Mouse (Mus musculus) right cerebral cortex, adult 2 months (tissue): ENCODE data around the gene Gda.
A peak's percentile ranks its signal among the peaks of the same experiment; 100 is the strongest.

ENCODE experiments used
- DNase-seq, 2 experiments: peaks; one replicate each; pipeline ENCODE4 v3.0.0; 2021 to 2022; ENCODE audit warnings: low spot score in 2 of 2

Gda gene

DNA sequence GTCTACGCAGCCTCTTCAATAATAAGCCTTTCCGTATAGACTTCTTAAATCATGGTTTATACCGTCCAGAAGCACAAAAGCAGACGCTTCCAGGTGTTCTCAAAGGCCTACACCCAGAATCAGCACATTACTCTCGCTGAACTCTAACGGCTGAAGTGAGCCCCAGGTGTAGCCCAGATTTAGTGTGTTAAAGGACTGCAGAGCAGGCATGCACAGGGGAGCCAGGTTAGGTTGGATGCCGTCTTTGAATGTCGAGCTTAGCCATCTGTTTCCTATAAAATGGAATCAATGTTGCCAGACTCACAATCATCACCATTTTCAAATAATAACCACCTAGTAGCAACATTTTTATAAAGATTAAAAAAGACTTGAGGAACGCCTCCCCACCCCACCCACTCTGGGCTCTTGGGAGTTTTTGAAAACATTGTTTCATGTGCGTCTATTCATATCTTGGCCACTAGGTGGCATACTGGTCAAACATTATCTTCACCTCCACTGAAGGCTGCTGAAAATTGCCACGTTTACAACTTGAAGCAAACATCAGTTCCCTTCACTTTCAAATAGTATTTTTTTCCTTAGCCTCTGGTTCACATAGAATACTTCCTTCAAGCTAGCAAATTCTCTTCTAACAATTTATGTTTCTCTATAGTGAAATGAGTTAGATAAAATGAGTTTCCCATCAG, 100.0 kb downstream of the Gda start:
- peak; percentile 40 to 64 for DNase-seq

DNA sequence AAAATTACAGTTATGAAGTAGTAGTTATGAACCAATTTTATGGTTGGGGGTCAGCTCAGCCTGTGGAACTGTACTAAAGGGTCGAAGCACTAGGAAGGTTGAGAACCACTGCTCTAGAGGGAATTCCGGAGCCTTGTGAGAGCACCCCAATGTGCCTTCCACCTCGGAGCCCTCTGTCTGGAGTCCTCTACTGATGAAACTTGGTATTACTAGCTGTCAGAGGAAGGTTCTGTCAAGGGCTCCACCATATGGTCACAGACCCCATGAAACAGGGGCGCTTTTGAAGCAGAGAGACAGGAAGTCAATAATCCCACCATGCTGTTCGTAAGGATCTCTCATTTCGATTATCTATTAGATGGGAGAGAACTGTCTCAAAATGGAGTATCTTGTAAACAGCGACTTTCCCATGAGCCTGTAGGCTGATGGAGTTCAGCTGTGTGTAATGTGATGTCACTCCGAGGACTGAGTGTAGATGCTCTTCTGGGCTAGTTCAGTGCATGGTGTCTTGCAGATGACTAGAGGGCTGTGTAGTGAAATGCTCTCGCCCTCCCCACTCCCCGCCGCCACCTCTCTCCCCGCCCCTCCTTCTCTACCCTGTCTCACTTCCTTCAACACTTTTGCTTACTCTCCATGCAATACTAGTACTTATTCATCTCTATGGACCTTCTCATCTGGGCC, 100.7 kb downstream of the Gda start:
- DNase-seq: no peak

DNA sequence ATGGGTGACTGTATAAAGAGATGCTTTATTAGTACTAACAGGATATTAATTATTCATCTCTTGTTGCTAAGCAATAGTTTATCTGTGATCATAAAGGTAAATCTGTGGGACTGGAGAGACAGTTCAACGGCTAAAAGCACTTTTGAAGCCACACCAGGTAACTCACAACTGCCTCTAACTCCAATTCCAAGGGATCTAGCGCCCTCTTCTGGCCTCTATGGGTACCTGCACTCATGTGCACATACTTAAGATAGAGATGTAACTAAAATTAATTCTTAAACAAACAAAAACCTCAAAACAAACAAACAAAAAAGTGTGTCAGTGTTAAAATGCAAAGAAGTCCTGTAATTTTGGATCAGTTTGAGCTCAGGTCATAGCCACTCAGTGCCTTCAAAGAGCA, 101.9 kb downstream of the Gda start:
- DNase-seq: no peak

DNA sequence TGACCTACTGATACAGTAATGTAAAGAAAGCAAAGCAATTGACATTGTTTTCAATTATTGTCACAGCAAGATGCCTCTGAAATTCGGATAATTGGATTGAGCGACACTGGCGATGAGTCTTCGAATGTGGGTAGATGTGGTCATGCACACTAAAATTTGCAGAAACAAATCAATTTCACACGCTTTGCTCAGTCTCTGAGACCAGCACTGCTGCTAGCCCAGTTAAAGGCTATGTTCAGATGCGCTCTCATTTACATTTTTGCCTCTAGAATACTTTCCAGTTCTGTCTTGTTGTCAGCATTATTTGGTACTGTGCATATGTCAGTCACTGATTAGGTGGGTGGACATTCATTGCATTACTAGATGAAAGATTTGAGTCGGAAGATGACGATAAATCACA, 102.5 kb downstream of the Gda start:
- no peak for DNase-seq

DNA sequence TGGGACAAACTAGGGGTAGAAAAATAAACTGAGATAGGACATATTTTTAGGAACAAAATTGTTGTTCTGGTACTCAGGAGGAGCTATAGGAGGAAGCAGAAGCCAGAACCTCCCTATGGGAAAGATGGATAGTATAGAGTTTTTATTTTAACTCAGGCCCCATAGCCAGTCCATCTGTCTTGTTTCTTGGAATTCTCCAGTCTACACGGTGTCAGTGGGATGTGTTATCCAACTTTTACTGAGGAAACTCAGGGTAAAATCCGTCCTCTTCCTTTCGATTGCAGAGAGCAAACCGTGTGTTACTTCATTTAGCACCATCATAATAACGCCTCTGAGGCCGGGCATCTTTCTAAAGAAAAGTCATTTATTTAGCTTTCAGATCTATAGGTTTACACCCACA, 104.1 kb downstream of the Gda start:
- DNase-seq: no peak

DNA sequence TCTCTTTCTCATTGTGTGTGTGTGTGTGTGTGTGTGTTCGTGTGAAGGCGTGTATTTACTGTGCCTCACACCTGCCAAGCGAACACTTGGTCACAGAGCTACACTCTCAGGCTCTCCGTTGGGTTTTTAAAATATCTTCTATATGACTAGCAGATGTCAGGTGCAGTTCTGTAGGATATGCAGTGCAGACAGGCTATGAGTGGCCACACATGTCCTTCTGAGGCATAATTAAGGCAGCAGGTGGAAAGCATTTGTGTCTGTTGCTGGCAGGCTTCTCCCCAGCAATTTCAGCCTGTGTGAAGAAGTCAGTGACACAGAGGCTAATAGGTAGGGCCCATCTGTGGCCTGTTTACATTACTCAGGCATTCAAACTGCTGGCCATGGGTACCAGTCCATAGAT, 104.7 kb downstream of the Gda start:
- no peak for DNase-seq

DNA sequence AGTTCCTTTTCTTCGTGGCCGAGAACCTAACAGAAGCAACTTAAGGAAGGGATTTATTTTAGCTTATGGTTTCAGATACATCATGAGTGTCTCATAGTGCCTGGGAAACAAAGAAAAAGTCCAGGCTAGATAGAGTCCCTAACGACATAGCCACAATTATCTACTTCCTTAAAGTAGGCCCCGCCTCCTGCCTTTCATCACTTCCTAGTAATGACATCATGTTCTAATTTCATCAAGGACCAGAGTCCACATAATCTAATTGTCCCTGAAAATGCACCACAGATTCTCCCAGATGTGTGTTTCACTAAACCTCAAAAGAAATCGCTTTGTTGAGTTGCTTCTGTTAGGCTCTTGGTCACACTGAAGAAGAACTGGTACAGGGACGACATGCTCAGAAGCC, 115.5 kb downstream of the Gda start:
- no peak for DNase-seq

DNA sequence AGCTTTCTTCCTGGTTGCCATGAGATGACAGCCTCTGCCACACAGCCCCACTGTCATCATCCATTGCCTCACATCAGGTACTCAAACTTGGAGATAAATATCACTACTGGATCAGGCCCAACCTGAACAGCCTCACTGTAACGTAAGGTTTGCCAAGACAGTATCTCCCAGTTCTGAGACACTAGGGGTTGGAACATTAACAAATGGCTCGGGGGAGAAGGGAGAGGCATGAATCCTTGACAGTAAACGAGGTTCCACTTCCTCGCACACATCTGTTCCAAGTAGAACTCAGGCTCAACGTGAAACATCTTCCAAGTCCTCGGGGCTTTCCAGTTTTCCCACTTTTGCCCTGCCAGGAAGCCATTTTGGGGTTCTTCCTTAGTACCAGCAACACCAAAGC, 123.6 kb downstream of the Gda start:
- no peak for DNase-seq

DNA sequence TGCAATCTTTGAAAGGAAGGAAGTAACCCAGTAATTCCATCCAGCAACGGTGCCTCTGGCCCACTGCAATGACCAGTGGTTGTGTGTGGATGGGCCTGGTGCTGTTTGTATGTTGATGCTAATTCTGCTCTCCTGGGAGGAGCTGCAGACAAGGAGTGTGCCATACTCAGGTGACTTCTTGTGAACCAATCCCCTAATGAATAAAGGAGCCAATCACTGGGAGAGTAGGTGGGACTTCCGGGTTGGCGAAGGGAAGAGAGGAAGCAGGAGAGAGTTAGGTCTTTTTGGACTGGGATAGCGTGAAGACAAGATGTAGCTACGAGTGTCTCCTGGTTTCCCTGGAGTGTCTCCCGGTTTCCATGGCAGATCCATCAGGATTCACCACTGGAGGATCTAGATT, 126.6 kb downstream of the Gda start:
- DNase-seq: no peak
